Mouse (Mus musculus) erythroblast, adult 5-6 weeks (primary cell): ENCODE results near the gene Suz12. TPM values are rescaled to one million over a fixed set of nuclear protein-coding genes. Genes with fewer than 3 reads are reported as not detected.

Experiments used
- ATAC-seq: replicated peaks from 2 replicates; pipeline ENCODE4 v1.8.0; 2016; ENCODE audit warnings: moderate number of reproducible peaks, mild to moderate bottlenecking, moderate TSS enrichment, inconsistent platforms; ENCODE audit not compliant: poor library complexity, low FRiP score, severe bottlenecking
- total RNA-seq, 2 experiments: library from RNA; stranded (forward) in 1 of 2; stranded (reverse) in 1 of 2; fragments of 150-400 nt in 1 of 2; fragments of 200-764, 138-1000 nt in 1 of 2; gene quantifications; 2 replicates each; pipeline versions ENCODE4 v1.2.3 to v1.2.4; 2015 to 2017; ENCODE audit warnings: low replicate concordance in 2 of 2

Gene Suz12
- total RNA-seq, 2 experiments from 2014 or later, result 30.6 to 42.0 TPM

GRCm38 (mm10) chr11:80069815-80070214 is 76.9 kb downstream of the Suz12 start:
- ATAC-seq, result no peak

- no peak for ATAC-seq
Measured at GRCm38 (mm10) chr11:80071039-80071438, 78.1 kb downstream of the Suz12 start.

- ATAC-seq, result no peak
Measured at GRCm38 (mm10) chr11:80072365-80072764, 79.5 kb downstream of the Suz12 start.

GRCm38 (mm10) chr11:80075608-80076277 is 82.8 kb downstream of the Suz12 start:
- no peak for ATAC-seq

- ATAC-seq, result no peak
Measured at GRCm38 (mm10) chr11:80077784-80078545, 85.1 kb downstream of the Suz12 start.

GRCm38 (mm10) chr11:80078831-80079230 is 85.9 kb downstream of the Suz12 start:
- no peak for ATAC-seq

- ATAC-seq, result no peak
Measured at GRCm38 (mm10) chr11:80079751-80080150, 86.8 kb downstream of the Suz12 start.

GRCm38 (mm10) chr11:80080381-80080825 is 87.5 kb downstream of the Suz12 start:
- ATAC-seq, result 0 out of 2 replicates have a peak, but pooled peaks have one; percentile 20

GRCm38 (mm10) chr11:80080826-80081728 is 88.2 kb downstream of the Suz12 start, which contains the start of gene Crlf3:
Gene Crlf3, minus strand, starts transcription at chr11:80080991.
- ATAC-seq, result peak; percentile 82

- no peak for ATAC-seq
Measured at GRCm38 (mm10) chr11:80081786-80082319, 88.9 kb downstream of the Suz12 start.

Other genes with a start within 250 kb of the Suz12 start
- gene Utp6, start 30.7 kb upstream of the Suz12 start, total RNA-seq (2015; ENCODE audit: low replicate concordance), result 2.3 and 15.0 TPM in 2 replicates
- 13.4 and 17.3 TPM in 2 replicates for gene Utp6, start 30.7 kb upstream of the Suz12 start, total RNA-seq (2017; ENCODE audit: low replicate concordance)
- gene Crlf3, start 87.9 kb downstream of the Suz12 start, total RNA-seq (2015; ENCODE audit: low replicate concordance), result 57.5 and 58.4 TPM in 2 replicates
- 82.4 and 107 TPM in 2 replicates for gene Crlf3, start 87.9 kb downstream of the Suz12 start, total RNA-seq (2017; ENCODE audit: low replicate concordance)
- gene Atad5, start 96.3 kb downstream of the Suz12 start, total RNA-seq (2015; ENCODE audit: low replicate concordance), result 25.1 and 32.1 TPM in 2 replicates
- 25.4 and 38.9 TPM in 2 replicates for gene Atad5, start 96.3 kb downstream of the Suz12 start, total RNA-seq (2017; ENCODE audit: low replicate concordance)
- gene Tefm, start 149.1 kb downstream of the Suz12 start, total RNA-seq (2015; ENCODE audit: low replicate concordance), result 4.0 and 6.3 TPM in 2 replicates
- 0.77 and 1.3 TPM in 2 replicates for gene Tefm, start 149.1 kb downstream of the Suz12 start, total RNA-seq (2017; ENCODE audit: low replicate concordance)
- gene Adap2, start 161.0 kb downstream of the Suz12 start, total RNA-seq (2015; ENCODE audit: low replicate concordance), result 1.7 and 5.0 TPM in 2 replicates
- gene Adap2, start 161.0 kb downstream of the Suz12 start, total RNA-seq (2017; ENCODE audit: low replicate concordance), result 1.0 and 2.5 TPM in 2 replicates
- not detected in 2 replicates for gene Rnf135, start 190.7 kb downstream of the Suz12 start, total RNA-seq (2015; ENCODE audit: low replicate concordance)
- gene Rnf135, start 190.7 kb downstream of the Suz12 start, total RNA-seq (2017; ENCODE audit: low replicate concordance), result 0.42 and 0.60 TPM in 2 replicates
- 10.2 and 11.9 TPM in 2 replicates for gene Rhot1, start 215.9 kb downstream of the Suz12 start, total RNA-seq (2015; ENCODE audit: low replicate concordance)
- gene Rhot1, start 215.9 kb downstream of the Suz12 start, total RNA-seq (2017; ENCODE audit: low replicate concordance), result 9.8 and 10.3 TPM in 2 replicates